Mouse (Mus musculus) cerebellum, adult (tissue): ENCODE measurements at regions not wholly inside any gene's neighbourhood (a gene's known extent, or its start where the extent isn't known, plus 50 kb on each side); places are given as distances from the start of the nearest gene placed in this dataset.
"Not testable (repeated sequence)": the region's sequence is repeated elsewhere in the genome, so short reads cannot be mapped to it uniquely, and the experiment has no call there.

Experiments
- ATAC-seq: cut with Nextera tagmentation; 2 replicates; pipeline ENCODE4 v1.9.2; 2017; ENCODE audit warnings: mild to moderate bottlenecking, moderate library complexity, mixed read lengths; ENCODE audit not compliant: insufficient number of reproducible peaks, low FRiP score, low TSS enrichment

DNA sequence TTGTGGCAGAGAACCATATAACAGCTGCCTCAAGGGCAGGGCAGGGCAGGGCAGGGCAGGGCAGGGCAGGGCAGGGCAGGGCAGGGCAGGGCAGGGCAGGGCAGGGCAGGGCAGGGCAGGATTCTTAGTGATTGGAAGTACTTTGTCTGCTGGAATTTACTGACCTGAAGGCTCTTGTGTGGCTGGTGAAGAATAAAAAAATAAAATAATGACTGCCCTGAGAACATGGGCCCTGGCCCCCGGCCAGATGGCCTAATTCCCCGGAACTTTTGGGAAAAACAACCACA lies 169.3 kb downstream of the Qk start:
- not testable (repeated sequence) for ATAC-seq

DNA sequence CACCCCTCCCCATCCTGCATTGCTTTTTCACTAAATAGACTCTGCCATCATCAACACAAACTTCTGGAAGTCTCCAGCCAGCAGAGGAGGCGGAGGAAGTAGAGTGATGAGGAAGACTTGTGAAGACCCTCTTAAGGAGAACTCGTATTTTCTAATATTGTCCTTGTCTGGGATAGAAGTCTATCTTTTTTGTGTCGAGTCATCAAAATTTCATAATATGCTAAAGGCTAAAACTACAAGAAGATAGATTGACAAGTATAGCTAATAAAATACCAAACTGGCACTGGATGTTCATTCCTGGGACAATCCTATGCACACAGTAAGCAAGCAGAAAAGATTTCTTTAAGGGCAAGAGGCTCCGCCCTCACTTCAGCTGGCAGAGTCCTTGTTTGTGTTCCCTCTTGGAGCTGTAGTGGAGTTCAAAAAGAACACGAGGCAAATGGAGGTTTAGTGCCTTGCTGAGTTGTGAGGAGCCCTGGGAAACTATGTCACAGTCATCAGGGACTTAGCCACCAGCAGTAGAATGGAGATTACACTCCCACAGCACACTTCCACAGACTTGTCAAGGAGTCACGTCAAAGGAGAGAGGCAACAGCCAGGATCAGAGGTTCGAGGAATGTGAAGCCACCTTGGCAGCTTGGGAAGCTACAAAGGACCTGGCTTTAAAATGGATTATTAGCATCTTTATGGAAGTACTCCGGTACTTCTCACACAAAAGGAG lies 169.8 kb downstream of the Qk start:
- ATAC-seq = no peak

DNA sequence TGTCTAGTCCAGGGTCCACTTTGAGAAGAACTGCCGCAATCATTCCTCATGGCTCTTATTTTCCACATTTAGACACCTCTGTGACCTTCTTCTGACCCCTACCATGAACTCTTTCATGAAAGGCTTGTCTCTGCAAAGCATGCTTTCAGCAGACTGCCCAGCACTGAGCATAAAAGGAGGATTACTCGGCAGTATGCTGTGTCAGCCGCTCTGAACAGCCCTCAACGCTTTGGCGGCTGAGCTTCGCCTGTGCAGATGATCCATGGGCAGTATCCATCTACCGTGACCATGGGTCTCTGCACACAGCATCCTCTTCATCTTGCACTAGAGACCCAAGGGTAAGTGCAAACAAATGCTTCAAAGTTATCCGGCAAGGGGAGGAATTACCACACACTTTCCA lies 172.5 kb downstream of the Qk start:
- no peak for ATAC-seq

DNA sequence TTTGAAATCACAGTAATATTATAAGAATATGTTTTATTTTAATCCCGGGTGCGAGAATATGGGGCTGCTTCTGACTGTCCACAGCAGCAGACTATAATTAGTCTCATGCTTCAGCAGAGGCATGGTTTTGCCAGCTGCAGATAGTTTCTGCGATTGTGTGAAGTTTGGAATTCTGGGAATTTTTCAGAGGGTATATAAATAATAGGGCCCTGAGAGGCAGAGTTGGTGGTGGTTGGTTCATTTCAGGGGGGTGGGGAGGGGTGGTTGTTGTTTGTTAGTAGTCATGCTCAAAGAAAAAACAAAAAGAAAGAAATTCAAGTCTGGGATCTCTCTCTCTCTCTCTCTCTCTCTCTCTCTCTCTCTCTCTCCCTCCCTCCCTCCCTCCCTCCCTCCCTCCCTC lies 173.1 kb downstream of the Qk start:
- no peak for ATAC-seq

DNA sequence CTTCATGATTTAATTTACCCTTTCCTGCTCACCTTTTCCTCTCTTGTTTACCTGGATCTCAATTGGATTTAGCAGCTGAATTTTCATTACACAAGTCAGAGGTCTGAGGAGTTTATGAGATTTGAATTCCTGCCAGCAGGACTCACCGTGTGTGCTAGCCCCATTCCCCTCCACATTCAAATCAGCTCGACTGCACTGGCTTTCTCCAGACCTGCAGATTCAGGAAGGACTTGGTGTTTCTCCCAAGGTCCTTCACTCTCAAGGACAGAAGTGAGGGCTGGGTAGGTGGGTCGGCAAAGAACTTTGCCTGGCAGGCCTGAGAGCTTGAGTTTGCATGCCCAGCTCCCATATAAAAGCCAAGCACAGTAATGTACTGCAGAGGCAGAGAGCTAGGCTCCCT lies 180.8 kb downstream of the Qk start:
- ATAC-seq = no peak

DNA sequence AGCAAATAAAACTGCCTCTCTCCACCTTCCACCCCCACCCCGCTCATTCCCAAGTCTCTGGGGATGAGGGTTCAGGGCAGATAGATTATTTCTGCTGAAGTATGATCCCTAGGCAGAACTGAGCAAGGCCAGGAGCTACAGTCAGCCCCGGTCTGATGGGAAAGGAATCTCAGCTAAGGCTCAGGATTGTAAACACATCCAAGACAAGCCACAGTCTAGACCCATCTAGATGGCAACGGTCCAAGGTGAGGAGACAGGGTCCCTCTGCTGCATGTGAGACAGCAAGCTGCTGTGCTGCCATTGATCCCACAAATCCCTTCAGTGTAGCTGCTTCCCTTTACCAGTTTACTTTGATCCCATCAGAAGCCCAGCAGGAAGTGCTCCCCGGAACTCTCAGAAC lies 181.3 kb downstream of the Qk start:
- no peak for ATAC-seq

DNA sequence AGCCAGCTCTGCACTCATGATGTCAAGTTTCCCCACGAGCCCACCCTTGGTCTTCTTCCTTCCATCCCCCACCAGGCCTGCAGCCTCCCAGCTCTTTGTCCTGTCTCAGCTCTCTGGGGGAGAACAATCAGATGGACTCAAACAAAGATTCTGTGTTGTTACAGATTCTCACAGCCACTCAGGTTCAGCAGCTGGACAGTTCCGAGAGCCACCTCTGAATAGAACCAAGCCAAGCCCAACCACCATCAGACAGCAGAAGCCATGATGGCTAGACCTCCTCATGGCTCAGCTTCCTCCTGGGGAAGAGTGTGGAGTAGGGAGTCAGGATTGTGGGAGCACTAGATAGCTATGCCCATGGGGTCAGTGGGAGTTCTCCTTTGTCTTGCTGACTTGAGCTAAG lies 184.5 kb downstream of the Qk start:
- no peak for ATAC-seq

DNA sequence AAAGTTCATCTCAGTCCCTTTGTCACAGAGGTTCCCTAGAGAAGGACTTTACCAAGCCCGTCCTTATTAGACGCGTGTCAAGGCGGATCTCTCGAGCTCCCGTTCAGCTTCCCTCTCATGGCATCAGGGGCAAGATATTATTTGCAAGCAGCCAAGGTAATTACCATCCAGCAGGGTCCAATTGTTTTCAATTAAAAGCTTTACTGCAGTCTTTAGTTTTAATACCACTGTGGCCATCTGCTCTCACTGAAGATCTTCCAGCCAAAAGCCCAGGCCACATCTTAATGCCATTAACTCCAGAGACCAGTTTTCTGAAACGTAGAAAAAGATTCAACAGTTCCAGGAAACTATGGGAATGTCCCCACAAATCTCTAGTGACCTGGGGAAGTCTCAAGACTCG lies 191.1 kb downstream of the Qk start:
- no peak for ATAC-seq

DNA sequence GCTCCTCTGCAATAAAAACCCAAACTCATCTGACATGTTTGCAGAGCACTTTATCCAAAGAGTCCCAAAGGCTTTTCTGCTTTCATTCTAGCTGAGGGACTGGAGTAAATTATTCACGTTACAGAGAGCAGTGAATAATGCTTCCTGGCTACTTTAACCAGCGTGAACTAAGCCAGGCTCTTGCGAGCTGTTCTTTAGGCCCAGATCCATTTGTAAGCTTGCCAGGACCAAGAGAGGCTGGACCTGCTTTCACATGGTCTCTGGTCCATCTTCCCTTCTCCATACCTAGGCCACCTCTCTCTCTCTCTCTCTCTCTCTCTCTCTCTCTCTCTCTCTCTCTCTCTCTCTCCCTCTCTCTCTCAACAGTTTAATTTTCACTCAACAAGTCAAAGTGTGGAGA lies 197.2 kb downstream of the Qk start:
- no peak for ATAC-seq

DNA sequence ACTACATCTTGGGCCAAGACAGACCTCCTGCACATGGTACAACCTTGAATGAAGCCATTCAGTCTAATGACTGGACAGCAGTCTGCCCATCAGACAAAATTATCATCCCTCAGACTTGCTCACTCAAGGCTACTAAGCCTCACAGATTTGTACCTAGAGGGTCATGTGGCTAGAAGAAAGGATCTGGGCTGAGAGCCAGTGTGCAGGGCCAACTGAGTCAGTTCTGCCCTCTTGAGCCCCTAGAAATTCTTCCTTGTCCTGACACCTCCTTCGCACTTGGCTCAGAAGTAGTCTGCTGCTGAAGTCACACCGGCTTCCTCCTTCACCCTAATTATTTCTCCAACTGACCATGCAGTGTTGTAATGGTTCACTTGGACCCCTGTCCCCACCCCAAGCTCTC lies 207.5 kb downstream of the Qk start:
- no peak for ATAC-seq

DNA sequence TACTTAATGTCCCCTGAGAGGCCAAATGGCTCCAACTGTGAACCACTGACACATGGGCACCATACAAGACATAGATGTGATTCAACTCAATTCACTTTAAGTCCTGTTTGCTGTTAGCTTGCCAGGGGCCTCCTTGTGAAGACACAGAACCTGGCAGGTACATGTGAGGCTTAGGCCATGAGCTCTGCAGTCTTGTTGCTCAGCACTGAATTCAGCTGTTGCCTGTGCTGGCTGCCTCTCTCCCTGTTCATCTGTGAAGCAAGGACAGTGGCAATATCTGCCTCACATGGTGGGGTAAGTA lies 209.3 kb downstream of the Qk start:
- ATAC-seq = no peak

DNA sequence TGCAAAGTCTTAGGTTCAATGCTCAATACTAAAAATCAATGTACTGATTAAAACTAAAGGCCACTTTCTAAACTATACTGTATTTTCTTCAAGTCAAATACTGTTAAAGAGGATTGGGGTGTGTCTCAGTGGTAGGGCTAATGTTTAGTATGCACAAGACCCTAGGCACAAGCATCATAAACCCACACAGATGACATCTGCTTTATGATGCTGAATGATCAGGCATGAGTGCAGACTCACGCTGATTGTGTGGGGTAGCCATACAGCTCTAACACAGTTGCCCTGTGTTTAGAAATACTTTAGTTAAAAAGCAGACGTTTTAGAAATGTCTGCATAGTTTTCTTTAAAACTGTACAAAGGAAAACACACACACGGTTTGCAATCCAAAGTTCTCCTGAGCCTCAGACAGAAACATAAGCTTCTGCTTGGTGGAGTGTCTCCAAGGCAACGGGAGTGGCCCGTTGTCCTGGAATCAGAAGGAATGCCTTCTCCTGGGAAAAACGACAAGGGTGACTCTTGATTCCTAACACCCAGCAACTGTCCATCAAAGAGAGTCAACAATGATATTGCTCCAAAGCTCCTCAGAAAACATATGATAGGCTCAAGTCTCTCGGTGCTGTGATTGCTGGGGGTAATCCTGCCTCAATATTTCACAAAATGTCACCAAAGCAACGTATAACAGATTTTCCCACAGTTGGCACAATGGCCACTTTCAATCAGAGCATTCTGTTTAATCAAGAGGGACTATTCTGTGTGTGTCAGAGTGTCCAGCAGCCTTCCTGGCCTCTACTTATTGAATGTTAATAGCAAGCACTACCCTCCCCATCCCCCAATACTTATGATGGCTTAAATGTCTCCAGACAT lies 209.9 kb downstream of the Qk start:
- ATAC-seq = no peak

DNA sequence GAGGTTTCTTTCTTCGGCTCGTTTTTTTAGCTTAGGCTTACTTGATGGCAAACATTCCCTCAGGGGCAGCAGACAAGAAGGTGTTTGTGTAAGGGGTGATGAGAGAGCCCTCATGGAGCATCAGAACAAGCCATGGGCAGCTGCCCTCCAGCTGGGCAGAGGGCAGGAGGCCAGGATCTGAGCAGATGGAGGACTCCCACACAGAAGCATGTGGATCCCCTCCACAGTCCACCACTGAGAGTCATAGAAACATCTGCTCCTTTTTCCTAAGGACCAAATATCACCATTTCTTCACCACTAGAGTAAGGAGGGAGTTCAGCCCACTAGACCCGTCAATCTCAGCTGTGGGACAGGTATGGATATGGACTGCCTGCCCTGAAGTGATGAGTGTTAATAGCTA lies 214.4 kb downstream of the Qk start:
- ATAC-seq = no peak

DNA sequence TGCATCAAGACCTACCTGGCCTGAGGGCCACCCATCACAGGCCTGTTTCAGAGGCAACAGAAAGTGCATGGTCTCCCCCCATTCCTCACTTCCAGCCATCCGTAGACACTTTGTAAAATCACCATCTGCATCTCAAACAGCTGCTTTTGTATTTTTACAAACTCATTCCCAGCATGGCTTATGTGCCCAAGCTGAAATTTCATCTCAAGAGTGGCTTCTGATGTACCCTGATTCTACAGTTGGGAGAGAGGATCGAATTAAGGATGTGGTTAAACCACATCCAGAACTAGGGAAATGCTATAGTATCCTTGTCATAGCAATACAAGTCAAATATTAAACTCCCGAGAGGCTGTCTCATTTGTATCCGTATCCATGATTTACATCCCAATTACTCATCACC lies 221.5 kb downstream of the Qk start:
- no peak for ATAC-seq

DNA sequence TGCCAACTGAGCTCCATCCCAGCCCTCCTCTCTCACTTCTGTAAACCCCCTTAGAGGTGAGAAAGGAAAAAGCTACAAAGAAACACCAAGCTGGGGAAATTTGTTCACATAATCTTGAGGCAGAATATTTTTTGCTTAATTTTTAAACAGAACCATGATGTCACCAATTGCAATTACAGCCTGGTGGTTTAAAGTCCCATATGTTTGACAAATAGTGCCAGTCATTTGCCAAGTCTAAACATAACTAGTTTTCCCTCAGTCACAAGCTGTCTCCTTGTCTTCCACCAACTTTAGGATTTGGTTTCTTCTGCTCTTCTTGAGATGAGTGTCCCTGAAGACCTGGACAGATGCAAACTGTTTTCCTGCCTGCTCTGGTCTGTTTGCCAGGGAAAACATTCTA lies 222.0 kb downstream of the Qk start:
- ATAC-seq = no peak

DNA sequence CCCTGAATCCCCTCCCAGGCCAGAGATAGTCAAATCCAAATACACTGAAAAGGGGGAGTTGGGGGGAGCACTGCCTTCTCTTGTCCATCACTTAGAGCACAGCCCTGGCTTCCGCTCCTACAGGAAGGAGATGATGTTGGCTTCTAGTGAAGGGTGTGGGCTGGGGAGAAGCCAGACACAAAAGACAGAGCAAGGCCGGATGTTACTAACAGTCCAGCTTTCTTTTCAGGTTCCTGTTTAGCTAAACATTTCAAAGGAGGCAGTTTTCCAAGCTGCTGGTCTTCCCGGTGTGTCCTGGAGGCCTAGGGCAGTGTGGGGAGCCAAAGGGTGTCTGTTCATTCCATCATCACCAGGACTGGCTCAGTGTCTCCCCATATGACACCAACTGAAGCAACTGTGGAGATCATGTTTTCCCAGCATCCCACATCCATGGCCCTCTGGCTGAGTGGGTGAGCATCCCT lies 223.8 kb downstream of the Qk start:
- ATAC-seq = no peak

DNA sequence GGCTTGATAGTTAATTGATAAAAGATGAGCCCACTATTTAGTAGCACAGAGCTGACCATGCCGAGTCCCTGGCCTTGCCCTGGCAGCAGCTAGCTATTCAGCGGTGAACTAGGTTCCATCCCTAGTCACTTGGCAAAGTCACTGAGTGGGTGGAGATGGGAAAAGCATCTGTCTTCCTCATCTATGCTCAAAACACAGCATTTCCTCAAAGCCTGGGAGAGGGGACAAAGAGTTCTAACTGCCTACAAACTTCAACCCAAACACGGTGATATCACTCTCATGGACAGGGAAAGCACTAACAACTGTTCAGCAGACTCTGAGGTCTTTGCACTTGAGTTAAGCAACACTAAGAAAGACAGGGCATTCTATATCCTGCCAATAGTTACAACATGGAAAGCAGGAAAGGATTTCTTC lies 225.5 kb downstream of the Qk start:
- no peak for ATAC-seq

DNA sequence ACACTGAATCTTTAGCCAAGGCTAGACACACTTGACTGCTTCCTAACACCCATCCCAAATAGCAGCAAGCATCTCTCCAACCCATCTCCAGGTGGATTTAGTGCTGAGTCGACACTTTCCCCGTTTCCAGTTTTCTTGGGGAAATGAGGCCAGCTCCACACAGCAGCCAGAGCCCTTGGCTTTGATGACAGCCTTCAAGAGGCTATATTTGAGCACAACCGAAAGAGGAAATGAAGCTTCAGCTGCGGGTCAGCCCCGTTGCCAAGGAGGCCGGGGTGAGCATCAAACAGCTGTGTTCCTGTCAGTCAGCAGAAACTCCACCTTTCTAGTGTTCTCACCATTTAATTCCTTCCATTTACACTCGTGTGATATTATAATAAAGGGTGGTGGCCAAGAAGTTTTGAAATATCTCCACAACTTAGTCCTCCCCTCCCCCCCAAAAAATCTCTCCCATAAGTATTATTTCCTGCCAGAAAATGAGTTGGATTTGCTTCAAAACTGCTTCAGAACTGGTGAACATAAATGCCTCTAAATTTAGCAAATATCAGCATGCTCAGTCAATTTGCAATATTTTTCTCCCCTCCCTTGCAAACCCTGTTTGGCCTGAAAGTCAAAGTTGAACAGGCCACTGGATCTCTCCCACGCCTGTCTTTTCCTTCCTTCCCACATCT lies 226.1 kb downstream of the Qk start:
- ATAC-seq = no peak

DNA sequence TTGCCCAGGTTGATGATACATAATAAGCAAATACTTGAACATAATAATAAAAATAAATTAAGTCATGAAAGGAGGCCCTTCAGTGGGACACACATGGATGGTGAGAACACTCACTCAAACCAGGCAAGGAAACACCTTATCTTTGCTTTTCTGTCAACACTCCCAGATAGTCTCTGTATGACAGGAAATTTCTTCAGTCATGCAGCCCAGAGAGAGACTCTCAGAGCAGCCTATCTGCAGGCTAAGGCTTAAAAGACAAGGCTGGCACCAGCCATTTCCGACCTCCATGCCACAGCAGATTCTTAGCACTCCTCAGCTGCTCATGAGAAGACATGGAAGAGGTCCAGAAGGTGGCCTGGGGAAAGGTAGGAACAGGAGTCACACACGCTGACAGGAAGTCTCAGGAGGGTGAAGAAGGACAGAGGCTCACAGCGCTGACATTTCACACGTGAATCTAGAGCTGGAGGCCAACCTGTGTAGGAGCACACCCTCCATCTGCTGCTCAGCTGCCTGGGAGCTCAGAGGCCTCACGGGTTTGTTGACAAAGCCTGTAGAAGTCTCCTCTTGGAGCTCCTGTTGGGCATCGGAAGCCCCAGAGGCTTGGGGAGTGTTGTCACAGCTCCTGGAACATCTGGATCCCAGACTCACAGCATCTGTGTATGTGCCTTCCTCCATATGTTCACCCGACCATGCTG lies 232.3 kb downstream of the Qk start:
- ATAC-seq = no peak

DNA sequence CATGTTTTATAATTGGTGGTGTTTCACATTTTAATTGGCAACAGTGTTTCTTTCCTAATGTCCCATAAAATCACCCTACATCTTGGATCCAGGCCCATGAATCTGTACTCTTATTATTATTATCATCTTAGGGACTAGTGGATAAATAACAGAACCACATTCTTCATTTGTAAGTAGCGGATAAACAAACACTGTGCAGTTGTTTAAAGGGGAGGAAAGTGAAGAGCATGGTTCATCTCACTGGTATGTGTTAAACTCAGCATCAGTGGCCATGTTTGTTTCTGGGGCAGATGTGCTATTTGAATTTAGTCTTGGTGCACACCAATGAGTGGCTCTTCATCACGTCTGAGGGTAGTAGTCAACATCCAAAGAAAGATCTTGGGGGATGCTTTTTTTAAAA lies 233.1 kb downstream of the Qk start:
- ATAC-seq = no peak

DNA sequence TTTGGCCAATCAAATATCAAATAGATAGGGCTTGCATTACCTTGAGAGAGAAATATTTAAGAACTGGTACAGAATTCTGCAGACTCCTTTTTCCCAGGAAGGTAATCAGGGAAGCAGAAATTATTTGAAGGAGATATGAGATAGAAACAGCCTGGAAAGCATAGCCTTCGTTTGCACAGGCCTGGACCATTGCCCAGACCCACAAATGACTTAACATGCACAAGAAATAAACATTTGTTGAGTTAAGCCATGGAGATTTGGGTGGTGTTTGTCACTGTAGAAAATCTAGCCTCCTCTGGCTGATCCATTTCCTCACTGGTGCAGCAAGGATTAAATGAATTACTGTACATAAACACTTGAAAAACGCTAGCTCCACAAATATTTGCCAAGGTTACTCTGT lies 233.5 kb downstream of the Qk start:
- ATAC-seq = no peak
